Mouse (Mus musculus) myocyte (in vitro differentiated cells): ENCODE measurements around the gene Atxn3.

Experiments
- CEBPB ChIP-seq: IDR thresholded peaks from 2 replicates; pipeline ENCODE4 v1.6.1; 2011; ENCODE audit warnings: mild to moderate bottlenecking, moderate library complexity; ENCODE audit not compliant: poor library complexity, insufficient read depth, severe bottlenecking
- E2F4 ChIP-seq: IDR thresholded peaks from one replicate; pipeline ENCODE4 v1.6.1; 2011; ENCODE audit warnings: mild to moderate bottlenecking, control low read depth, moderate library complexity; ENCODE audit not compliant: insufficient read depth
- MAX ChIP-seq: IDR thresholded peaks from one replicate; pipeline ENCODE4 v1.6.1; 2011; ENCODE audit warnings: low read depth, mild to moderate bottlenecking, control low read depth
- MYOD1 ChIP-seq, 3 experiments: IDR thresholded peaks; one replicate each; pipeline ENCODE4 v1.6.1; 2011; ENCODE audit warnings: control low read depth in 2 of 3, low read depth in 2 of 3, mild to moderate bottlenecking in 2 of 3, moderate library complexity in 1 of 3; ENCODE audit not compliant: insufficient read length in 2 of 3, control insufficient read depth in 1 of 3
- POLR2A ChIP-seq: IDR thresholded peaks from one replicate; pipeline ENCODE4 v1.6.1; 2011; ENCODE audit warnings: low read depth, mild to moderate bottlenecking, control low read depth, moderate library complexity; ENCODE audit not compliant: insufficient read length
- POLR2AphosphoS2 ChIP-seq: IDR thresholded peaks from one replicate; pipeline ENCODE4 v1.6.1; 2011; ENCODE audit warnings: low read depth, control low read depth; ENCODE audit not compliant: insufficient read length
- REST ChIP-seq: IDR thresholded peaks from one replicate; pipeline ENCODE4 v1.6.1; 2011; ENCODE audit warnings: mild to moderate bottlenecking, control low read depth, moderate library complexity; ENCODE audit not compliant: insufficient read depth, insufficient read length
- TCF12 ChIP-seq: IDR thresholded peaks from one replicate; pipeline ENCODE4 v1.6.1; 2011; ENCODE audit warnings: mild to moderate bottlenecking, control low read depth; ENCODE audit not compliant: poor library complexity, insufficient read depth, severe bottlenecking
- TCF3 ChIP-seq: IDR thresholded peaks from one replicate; pipeline ENCODE4 v1.6.1; 2011; ENCODE audit warnings: low read depth, control low read depth; ENCODE audit not compliant: insufficient read length

- TF ChIP-seq POLR2A: no peak
- no peak for TF ChIP-seq E2F4
- TF ChIP-seq POLR2AphosphoS2: no peak
- no peak for TF ChIP-seq CEBPB
- no peak for TF ChIP-seq TCF12
- no peak for TF ChIP-seq MAX
- no peak for TF ChIP-seq MYOD1 (IDR thresholded peaks at IDR 0.05; ENCODE audit: control insufficient read depth in 1 of 3, insufficient read length in 2 of 3, low read depth in 2 of 3)
- no peak for TF ChIP-seq REST
- TF ChIP-seq TCF3: no peak
Observed at GRCm38 (mm10) chr12:101917165-101917564, 40.9 kb downstream of the Atxn3 start.
